Mouse (Mus musculus): ENCODE measurements at regions not wholly inside any gene's neighbourhood (a gene's known extent, or its start where the extent isn't known, plus 50 kb on each side); places are given as distances from the start of the nearest gene placed in this dataset.

DNA sequence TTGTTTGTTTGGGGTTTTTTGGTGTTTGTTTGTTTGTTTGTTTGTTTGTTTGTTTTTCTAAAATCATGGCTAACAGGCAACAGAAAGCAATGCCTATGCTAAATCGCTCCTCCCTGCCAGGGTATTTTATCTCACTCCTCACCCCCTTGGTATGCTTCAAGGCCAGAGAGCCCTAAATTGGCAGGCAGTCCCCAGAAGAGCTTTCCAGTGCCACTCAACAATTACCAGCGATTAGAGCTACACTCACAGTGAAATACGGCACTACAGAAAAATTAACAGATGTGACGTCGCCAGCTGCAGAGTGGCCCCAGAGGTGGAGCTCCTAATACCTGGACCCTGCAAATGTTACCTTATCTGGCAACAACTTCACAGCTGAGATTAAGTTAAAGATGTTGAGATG, 93.5 kb upstream of the Noct start:
- no peaks in the 10 kb centered on the region for H3K27me3 ChIP-seq
- H3K4me2 ChIP-seq (replicated peaks) = no peak overlapping the region
- H3K27ac ChIP-seq = no peak overlapping the region
- no peak for ATAC-seq (ENCODE audit: insufficient number of reproducible peaks, insufficient read depth, low FRiP score, low TSS enrichment)
- no peak overlapping the region for H3K4me3 ChIP-seq
- H3K36me3 ChIP-seq = no peaks in the 10 kb centered on the region
- H3K9me3 ChIP-seq = no peaks in the 10 kb centered on the region
- H3K9ac ChIP-seq = no peak overlapping the region
- H3K4me1 ChIP-seq = peaks cover 8% of the 10 kb centered on the region; the same call in 1 of the 2 replicates
- WGBS = 70% methylated on average over 5 of the region's 5 CpGs

DNA sequence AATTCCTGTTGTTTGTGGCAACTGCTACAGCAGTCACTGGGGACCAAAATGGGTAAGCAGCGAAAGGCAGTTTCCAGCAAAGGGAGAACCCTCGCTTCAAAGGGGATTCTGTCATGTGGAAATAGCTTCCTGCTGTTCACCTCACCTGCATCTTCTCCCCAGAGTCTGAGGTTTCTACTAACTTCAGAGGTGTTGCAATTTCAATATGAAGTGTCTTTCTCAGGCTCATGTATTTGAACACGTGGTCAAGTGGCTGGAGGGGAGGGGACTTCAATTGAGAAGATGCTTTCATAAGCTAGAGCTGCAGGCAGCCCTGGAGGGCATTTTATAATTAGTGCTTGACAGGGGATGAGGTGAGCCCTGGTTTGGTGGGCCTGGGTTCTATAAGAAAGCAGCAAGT, 92.9 kb upstream of the Noct start:
- H3K27ac ChIP-seq = no peak overlapping the region
- ATAC-seq (ENCODE audit: insufficient number of reproducible peaks, insufficient read depth, low FRiP score, low TSS enrichment) = no peak
- H3K9ac ChIP-seq = no peak overlapping the region
- H3K27me3 ChIP-seq = no peaks in the 10 kb centered on the region
- H3K36me3 ChIP-seq = no peaks in the 10 kb centered on the region
- H3K9me3 ChIP-seq = no peaks in the 10 kb centered on the region
- H3K4me2 ChIP-seq (replicated peaks) = no peak overlapping the region
- 71% methylated on average over 3 of the region's 3 CpGs for WGBS
- no peak overlapping the region for H3K4me3 ChIP-seq
- peaks cover 8% of the 10 kb centered on the region; the same call in 1 of the 2 replicates for H3K4me1 ChIP-seq

DNA sequence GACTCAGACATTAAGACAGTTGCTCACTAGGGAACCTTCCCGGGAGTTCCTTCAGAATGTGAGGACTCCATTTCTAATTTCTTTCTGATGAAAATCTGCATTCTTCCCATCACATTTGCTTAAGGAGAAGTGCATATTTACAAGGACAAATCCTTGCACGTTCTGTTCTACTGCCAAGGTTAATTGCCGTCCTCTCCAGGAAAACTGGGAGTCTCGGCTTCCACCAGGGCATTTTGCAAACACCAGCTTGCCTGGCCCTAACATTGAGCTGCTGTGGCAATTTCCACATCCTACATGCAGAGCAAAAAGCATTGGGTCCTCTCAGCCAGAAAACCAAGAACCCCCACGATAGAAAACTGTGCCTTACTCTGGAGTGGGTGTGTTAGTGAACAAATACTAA, 91.5 kb upstream of the Noct start:
- no peaks in the 10 kb centered on the region for H3K9me3 ChIP-seq
- peaks cover 8% of the 10 kb centered on the region; the same call in 1 of the 2 replicates for H3K4me1 ChIP-seq
- H3K4me3 ChIP-seq = no peak overlapping the region
- H3K9ac ChIP-seq = no peak overlapping the region
- no peak overlapping the region for H3K27ac ChIP-seq
- WGBS = 76% methylated on average over 5 of the region's 5 CpGs
- ATAC-seq (ENCODE audit: insufficient number of reproducible peaks, insufficient read depth, low FRiP score, low TSS enrichment) = no peak
- no peaks in the 10 kb centered on the region for H3K27me3 ChIP-seq
- no peaks in the 10 kb centered on the region for H3K36me3 ChIP-seq
- H3K4me2 ChIP-seq (replicated peaks) = no peak overlapping the region

DNA sequence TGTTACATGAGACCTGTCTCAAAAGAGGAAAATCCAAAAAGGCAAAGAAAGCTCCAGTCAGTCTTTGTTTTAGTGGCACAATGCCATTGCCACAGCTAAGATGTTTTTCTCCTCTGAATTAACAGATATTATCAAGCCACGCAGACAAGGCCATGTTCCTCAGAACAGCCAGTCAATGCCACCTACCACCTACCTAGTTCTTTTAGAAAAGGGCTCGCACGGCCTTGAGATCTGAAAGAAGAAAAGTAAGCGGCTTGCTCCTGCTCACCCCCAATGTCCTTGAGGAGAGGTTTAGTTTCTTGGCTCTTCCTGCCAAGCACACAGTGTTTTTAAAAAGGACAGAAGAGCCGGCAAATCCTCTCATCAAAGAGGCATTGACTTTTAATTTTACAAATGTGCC, 88.7 kb upstream of the Noct start:
- H3K9me3 ChIP-seq = no peaks in the 10 kb centered on the region
- H3K4me2 ChIP-seq (replicated peaks) = no peak overlapping the region
- H3K9ac ChIP-seq = no peak overlapping the region
- no peak overlapping the region for H3K27ac ChIP-seq
- 61% methylated on average over 5 of the region's 5 CpGs for WGBS
- peaks cover 8% of the 10 kb centered on the region; the same call in 1 of the 2 replicates for H3K4me1 ChIP-seq
- no peaks in the 10 kb centered on the region for H3K27me3 ChIP-seq
- no peaks in the 10 kb centered on the region for H3K36me3 ChIP-seq
- H3K4me3 ChIP-seq = no peak overlapping the region
- ATAC-seq (ENCODE audit: insufficient number of reproducible peaks, insufficient read depth, low FRiP score, low TSS enrichment) = no peak

DNA sequence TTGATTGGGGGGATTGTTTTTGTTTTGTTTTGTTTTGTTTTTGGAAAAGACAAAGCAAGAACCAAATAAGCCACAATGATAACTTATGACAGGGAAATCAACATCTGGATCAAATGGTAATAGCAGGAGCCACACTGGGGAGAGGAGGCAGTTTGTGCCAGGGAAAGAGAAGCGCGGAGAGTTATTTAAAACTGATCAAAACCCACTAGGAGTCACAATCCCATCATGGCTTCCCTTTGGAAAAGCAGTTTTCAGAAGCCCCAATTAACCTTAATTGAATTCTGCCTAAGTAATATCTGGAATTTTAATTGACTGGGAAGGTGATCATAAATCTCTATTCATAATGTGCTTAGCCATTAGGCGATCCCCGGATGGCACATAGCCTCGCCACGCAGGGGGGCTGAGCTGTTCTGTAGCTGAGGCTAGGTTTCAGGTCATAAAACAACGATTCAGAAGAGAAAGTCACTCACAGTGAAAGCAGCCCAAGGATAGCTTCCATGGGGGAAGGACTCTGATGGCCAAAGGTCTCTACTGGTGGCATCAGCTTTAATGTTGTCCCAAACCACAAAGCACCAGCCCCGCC, 86.4 kb upstream of the Noct start:
- WGBS = 85% methylated on average over 8 of the region's 8 CpGs
- Histone ChIP-seq H3K9me3 (no peaks in the 10 kb centered on the region), H3K36me3 (no peaks in the 10 kb centered on the region), H3K9ac (no peak overlapping the region), H3K4me3 (no peak overlapping the region), H3K27ac (no peak overlapping the region), H3K4me1 (peaks cover 8% of the 10 kb centered on the region; the same call in 1 of the 2 replicates), H3K27me3 (no peaks in the 10 kb centered on the region), H3K4me2 (replicated peaks) (no peak overlapping the region)
- no peak for ATAC-seq (ENCODE audit: insufficient number of reproducible peaks, insufficient read depth, low FRiP score, low TSS enrichment)

DNA sequence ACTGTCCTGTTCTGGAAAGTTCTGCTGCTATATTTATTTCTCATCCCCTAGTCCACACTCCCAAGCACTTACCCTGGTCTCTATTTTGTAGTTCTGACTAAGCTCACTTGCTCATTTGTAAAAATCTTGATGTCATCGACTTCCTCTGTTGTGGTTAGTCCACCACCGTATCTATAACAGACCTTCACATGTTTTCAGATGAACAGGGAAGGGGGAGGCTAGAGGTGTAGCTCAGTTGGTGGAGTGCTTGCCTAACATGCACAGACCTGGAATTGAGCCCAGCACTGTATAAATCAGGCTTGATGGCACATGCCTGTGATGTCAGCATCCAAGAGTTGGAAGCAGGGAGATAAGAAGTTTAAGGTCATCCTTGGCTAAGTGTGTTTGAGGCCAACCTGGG, 78.3 kb upstream of the Noct start:
- Histone ChIP-seq H3K27me3 (no peaks in the 10 kb centered on the region), H3K4me3 (no peak overlapping the region), H3K9me3 (no peaks in the 10 kb centered on the region), H3K4me2 (replicated peaks) (no peak overlapping the region), H3K4me1 (no peaks in the 10 kb centered on the region), H3K36me3 (no peaks in the 10 kb centered on the region), H3K27ac (no peak overlapping the region), H3K9ac (no peak overlapping the region)
- ATAC-seq (ENCODE audit: insufficient number of reproducible peaks, insufficient read depth, low FRiP score, low TSS enrichment) = no peak
- whole genome bisulfite sequencing = 88% methylated on average over 2 of the region's 2 CpGs

DNA sequence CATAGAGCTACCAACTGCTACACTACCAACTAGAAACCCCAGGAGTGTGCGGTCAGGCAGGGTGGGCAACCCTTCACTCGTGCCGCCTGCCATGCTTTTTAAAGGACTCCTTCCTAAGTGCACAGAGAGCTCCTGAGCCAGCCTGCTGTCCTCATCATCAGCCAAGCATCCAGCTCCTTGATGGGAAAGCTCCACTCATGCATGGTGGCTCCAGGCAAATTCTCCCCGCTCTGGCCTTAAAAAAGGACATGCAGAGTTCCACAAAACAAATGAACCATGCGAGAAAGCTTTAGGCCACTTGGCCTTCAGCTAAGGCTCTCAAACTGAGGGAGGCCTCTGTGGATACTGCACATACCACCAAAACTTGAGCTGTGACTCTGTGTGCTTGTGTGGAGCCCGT, 74.2 kb upstream of the Noct start:
- no peaks in the 10 kb centered on the region for H3K27me3 ChIP-seq
- no peak overlapping the region for H3K4me2 ChIP-seq (replicated peaks)
- H3K27ac ChIP-seq = no peak overlapping the region
- no peak for ATAC-seq (ENCODE audit: insufficient number of reproducible peaks, insufficient read depth, low FRiP score, low TSS enrichment)
- H3K9ac ChIP-seq = no peak overlapping the region
- no peaks in the 10 kb centered on the region for H3K9me3 ChIP-seq
- 69% methylated on average over 6 of the region's 6 CpGs for WGBS
- H3K36me3 ChIP-seq = no peaks in the 10 kb centered on the region
- H3K4me1 ChIP-seq = 0 out of 2 replicates have a peak, but pooled peaks cover 3% of the 10 kb centered on the region
- H3K4me3 ChIP-seq = no peak overlapping the region

DNA sequence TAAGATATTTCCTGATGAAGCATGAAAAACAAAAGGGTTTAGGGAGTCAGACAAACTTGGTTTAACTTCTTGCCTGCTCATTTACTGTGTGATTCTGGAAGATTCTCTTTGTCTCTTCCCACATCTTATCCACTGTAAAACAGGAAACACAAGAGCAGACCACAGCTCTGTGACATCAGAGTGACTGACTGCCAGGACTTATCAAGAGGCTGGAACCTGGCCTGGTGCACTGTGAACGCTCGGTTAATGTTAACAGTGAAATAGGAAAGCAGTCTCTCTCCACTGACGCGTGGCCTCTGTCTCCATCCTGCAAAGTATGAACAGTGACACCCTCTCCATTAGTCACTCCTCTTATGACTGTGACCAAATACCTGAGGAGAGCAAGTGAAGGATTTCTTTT, 73.1 kb upstream of the Noct start:
- no peak for ATAC-seq (ENCODE audit: insufficient number of reproducible peaks, insufficient read depth, low FRiP score, low TSS enrichment)
- WGBS = 81% methylated on average over 4 of the region's 4 CpGs

DNA sequence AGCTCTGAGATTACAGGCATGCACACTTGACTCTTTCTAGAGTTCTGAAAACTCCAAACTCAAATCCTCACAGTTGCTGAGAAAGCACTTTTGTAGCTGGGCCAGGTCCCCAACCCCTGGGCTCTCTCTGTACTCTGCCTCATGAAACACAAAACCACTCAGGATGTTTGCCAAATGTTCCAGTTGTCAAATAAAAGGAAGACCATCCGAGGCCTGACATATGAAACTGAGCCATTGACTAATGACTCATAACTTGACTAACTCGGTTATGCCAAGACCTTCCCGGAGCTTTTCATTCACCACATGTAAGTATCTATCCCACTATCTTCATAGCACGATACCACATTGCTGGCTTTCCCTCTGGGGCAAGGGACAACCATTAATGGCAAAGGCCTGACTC, 68.6 kb upstream of the Noct start:
- 33% methylated on average over 4 of the region's 4 CpGs for WGBS
- Histone ChIP-seq H3K9ac (no peak overlapping the region), H3K4me1 (peaks cover 21% of the 10 kb centered on the region; the same call in 1 of the 2 replicates), H3K27me3 (no peaks in the 10 kb centered on the region), H3K27ac (no peak overlapping the region; the same call in 1 of the 2 replicates), H3K36me3 (no peaks in the 10 kb centered on the region), H3K9me3 (no peaks in the 10 kb centered on the region), H3K4me3 (no peak overlapping the region), H3K4me2 (replicated peaks) (no peak overlapping the region)
- no peak for ATAC-seq (ENCODE audit: insufficient number of reproducible peaks, insufficient read depth, low FRiP score, low TSS enrichment)

More for the DNA sequence above, 73.1 kb upstream of the Noct start:
- H3K4me2 ChIP-seq (replicated peaks) = no peak overlapping the region
- no peak overlapping the region for H3K9ac ChIP-seq
- H3K4me1 ChIP-seq = peaks cover 11% of the 10 kb centered on the region; the same call in 1 of the 2 replicates
- H3K36me3 ChIP-seq = no peaks in the 10 kb centered on the region
- H3K4me3 ChIP-seq = no peak overlapping the region
- H3K27me3 ChIP-seq = no peaks in the 10 kb centered on the region
- H3K27ac ChIP-seq = no peak overlapping the region
- no peaks in the 10 kb centered on the region for H3K9me3 ChIP-seq

DNA sequence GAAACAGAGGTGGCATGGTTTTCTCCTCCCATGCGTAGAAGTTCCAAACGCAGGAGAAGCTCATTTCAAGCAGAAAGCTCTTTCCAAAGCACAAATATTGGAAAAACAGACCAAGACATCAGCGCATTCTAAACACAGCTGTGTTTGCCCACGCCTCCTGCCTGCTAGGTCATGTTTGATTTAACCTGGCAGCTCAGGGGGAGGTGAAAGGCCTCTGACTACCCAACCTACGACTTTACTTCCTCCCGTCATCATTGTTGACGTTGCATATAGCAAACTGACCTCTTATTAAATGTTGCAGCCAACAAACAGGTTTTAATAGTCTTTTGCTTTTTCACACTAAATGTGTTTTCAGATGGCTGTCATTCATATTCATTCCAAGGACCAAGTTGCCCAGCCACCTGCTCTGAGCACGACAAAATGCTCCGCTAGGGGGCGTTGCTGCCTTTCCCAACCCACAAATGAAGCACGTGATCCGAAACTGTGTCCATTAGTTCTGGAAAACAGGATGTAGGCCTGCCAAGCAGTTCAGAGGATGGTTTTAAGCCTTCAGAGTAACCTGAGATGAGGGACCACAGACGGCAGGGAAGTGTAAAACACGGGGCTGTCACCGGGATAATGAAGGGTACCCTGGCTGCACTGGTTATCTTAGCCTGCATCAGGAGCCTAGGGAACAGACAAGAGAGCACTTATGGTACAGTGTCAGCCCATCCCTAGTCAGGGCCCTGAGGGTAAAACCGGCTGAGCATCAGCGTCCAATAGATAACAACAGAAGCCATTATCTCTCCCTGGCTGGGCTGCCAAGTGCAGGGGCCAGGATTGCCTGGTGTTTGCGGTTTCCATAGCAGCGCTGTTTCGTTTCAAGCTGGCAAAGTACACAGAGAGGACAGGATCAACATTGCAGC, 67.6 kb upstream of the Noct start:
- no peaks in the 10 kb centered on the region for H3K27me3 ChIP-seq
- no peaks in the 10 kb centered on the region for H3K36me3 ChIP-seq
- no peak overlapping the region for H3K4me3 ChIP-seq
- 26% methylated on average over 20 of the region's 20 CpGs for whole genome bisulfite sequencing
- H3K9me3 ChIP-seq = no peaks in the 10 kb centered on the region
- H3K27ac ChIP-seq = no peak overlapping the region
- no peak overlapping the region for H3K9ac ChIP-seq
- peak; percentile 74; the same call in 1 of the 2 replicates for ATAC-seq (ENCODE audit: insufficient number of reproducible peaks, insufficient read depth, low FRiP score, low TSS enrichment)
- peaks cover 21% of the 10 kb centered on the region; the same call in 1 of the 2 replicates for H3K4me1 ChIP-seq
- H3K4me2 ChIP-seq (replicated peaks) = 0 out of 2 replicates have a peak overlapping the region, but pooled peaks have one; percentile 5

DNA sequence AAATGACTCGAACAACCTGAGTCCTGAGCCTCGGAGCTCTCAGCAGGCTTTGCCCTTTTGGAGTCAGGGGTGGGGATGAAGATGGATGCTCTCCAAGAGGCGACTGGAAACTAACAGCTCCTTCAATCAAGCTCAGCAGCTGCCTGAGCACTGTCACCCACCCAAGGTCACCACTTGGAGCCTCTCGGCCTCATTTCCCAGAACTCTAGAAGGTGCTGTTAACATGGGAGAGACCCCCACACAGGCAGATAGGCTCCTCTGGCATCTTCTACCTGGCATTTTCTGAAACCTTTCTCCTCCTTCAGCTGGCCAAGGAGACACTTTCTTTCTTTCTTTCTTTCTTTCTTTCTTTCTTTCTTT, 67.0 kb upstream of the Noct start:
- H3K4me2 ChIP-seq (replicated peaks) = no peak overlapping the region
- no peaks in the 10 kb centered on the region for H3K9me3 ChIP-seq
- no peak for ATAC-seq (ENCODE audit: insufficient number of reproducible peaks, insufficient read depth, low FRiP score, low TSS enrichment)
- peaks cover 21% of the 10 kb centered on the region; the same call in 1 of the 2 replicates for H3K4me1 ChIP-seq
- H3K27me3 ChIP-seq = no peaks in the 10 kb centered on the region
- 18% methylated on average over 4 of the region's 4 CpGs for WGBS
- H3K9ac ChIP-seq = no peak overlapping the region
- no peak overlapping the region for H3K4me3 ChIP-seq
- H3K36me3 ChIP-seq = no peaks in the 10 kb centered on the region
- H3K27ac ChIP-seq = no peak overlapping the region

DNA sequence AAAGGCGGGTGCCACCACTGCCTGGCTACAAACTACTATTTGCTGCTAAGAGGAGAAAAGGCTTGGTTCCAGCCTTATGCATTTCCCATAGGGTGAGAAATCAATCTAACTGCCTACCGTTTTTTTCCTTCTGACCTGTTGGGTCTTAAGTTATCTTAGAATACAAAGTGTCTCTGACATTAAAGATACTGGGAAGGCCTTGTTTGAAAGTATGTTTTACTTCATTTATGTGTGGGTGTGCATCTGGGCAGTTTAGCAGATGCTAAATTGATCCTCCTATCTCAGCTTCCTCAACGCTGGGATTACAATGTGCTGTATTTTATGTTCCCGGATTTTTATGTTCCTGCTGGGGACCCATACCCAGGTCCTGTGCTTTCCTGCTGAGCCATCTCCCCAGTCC, 65.8 kb upstream of the Noct start:
- H3K27ac ChIP-seq = no peak overlapping the region
- no peak for ATAC-seq (ENCODE audit: insufficient number of reproducible peaks, insufficient read depth, low FRiP score, low TSS enrichment)
- WGBS = 74% methylated on average over 4 of the region's 4 CpGs

More for the DNA sequence above, 65.8 kb upstream of the Noct start:
- Histone ChIP-seq H3K36me3 (no peaks in the 10 kb centered on the region), H3K27me3 (no peaks in the 10 kb centered on the region), H3K9me3 (no peaks in the 10 kb centered on the region), H3K9ac (no peak overlapping the region), H3K4me3 (no peak overlapping the region), H3K4me2 (replicated peaks) (no peak overlapping the region), H3K4me1 (peaks cover 21% of the 10 kb centered on the region; the same call in 1 of the 2 replicates)
